Mouse (Mus musculus) gastrocnemius, postnatal 25 days (tissue): ENCODE results near the gene Cnih1. TPM values are rescaled to one million over a fixed set of nuclear protein-coding genes. Genes with fewer than 3 reads are reported as not detected.
"Not testable (repeated sequence)": the region's sequence is repeated elsewhere in the genome, so short reads cannot be mapped to it uniquely, and the experiment has no call there.

Source experiments
- DNase-seq: peaks from one replicate; pipeline ENCODE4 v3.0.0; 2022
- long read RNA-seq, 2 experiments: library from polyadenylated mRNA; stranded (forward); transcript quantifications; one replicate each; pipeline ENCODE4 v2.0.0; 2021
- total RNA-seq, 2 experiments: library from RNA; stranded (reverse); gene quantifications; 1 replicate in 1 of 2; 2 replicates in 1 of 2; pipeline ENCODE4 v1.2.3; 2021

Gene Cnih1
- total RNA-seq: 10 to 100 TPM; 48.1 to 52.8 TPM
- long read RNA-seq, experiment 1, transcript Cnih1-201 (5 exons, 1,538 nt): major isoform, 97 of 101 reads
- long read RNA-seq, experiment 1, partial matches to known transcripts: 3 of 101 reads
- long read RNA-seq, experiment 1, other reads (novel, unspliced or antisense): 1 of 101 reads
- long read RNA-seq, experiment 2, transcript Cnih1-201 (5 exons, 1,538 nt): major isoform, 100 of 105 reads
- long read RNA-seq, experiment 2, partial matches to known transcripts: 1 of 105 reads
- long read RNA-seq, experiment 2, other reads (novel, unspliced or antisense): 4 of 105 reads

DNA sequence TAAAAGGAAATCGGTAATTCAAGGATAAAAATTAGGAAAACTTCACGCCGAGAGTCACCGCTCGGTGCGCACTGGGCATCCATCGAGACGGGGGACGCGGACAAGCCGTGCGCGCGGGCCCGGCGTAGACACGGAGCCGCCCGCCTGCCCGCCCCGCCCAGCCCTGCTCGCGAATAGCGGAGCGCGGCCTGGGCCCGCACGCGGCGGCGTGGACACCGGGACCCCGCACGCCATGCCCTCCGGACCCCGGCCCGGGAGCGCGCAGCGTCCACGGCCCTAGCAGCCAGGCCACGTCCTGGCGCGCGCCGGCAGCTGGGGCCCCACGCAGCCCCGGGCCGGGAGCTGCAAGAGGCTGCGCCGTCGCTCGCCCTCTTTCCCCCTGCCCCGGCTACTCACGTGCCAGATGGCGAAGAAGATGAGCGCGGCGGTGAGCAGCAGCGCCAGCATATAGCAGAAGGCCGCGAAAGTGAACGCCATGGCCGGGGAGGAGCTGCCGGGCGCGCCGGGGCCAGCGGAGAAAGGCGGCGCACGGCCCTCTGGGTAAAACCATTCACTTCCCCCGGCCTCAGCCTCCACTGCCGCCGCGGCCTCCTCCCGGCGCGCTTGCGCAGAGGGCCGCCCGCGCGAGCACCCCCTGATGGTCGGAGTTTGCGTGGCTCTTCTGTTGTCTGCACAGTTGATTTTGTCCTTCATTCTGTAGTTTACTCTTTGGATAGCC is at the start of gene Cnih1:
Gene Cnih1 (minus strand): TSS at position 625 of the 718 bp plus-strand sequence.
- peak; percentile 86 for DNase-seq

- no peak for DNase-seq
These were observed 44.4 kb upstream of the Cnih1 start for GRCm38 (mm10) chr14:46832354-46833272.

- peak; percentile 96 for DNase-seq
These were observed 43.7 kb upstream of the Cnih1 start, which contains the start of gene Cgrrf1 for GRCm38 (mm10) chr14:46831837-46832333. TSS of gene Cgrrf1 (plus strand) at chr14:46832125.

- no peak for DNase-seq
These were observed 43.1 kb upstream of the Cnih1 start for GRCm38 (mm10) chr14:46831295-46831694.

- DNase-seq: no peak
These were observed 39.2 kb upstream of the Cnih1 start for GRCm38 (mm10) chr14:46827430-46827829.

DNA sequence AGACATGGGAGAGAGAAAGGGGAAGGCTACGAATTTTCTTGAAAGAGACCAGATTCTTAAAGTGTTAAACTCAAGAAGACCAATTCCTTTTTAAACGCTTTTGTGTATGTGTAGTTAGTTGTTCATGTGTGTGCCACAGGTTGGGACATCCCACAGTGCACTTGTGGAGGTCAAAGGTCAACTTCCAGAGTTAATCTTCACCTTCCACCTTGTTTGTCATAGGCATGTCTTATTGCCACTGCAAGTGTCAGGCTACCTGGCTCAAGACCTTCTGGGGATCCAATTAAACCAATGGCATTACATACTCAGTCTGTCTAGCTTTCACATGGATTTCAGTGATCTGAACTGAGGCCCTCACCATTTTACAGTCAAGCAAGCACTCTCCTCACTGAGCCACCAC is 35.8 kb upstream of the Cnih1 start:
- DNase-seq: no peak

DNA sequence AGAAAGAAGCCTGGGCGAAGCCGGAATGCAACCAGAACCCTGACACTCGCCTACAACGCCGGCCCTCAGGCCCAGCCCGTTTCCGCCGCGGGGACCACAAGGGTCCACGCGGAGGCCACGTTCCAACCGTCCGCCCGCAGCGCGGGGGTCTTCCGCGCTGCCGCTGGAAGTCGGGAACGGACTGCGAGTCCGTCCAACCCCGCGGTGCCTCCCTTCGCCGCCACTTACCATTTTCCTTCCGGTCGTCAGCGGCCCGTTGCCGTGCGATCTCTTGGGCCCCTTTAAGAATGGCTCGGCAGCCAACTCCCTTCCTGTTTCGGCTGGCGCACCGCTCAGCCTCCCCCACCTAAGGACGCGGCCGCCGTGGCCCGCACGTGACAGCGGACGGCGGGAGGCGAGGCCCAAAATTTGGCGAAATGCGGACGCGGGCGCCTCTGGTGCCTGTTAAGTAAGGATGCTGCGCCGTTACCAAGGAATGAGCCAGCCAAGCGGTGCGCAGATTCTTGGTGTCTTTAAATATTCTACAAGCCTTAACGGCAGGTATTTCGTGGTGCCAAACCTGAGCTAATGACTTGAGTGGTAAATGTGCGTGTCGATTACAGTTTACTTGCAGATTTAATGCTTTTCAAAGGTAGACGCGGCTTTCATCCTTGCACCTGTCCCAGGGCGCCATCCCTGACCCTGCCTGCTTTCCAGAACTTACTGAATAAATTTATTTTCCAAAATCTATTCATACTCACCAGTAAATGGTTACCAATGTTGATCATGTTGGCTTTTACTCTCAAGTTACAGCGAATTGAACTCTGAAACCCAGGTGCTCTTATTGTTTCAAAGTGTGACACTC is 33.9 kb upstream of the Cnih1 start, which contains the start of gene Gmfb:
Gene Gmfb (minus strand): TSS at position 370 of the 844 bp plus-strand sequence.
- peak; percentile 95 for DNase-seq

DNA sequence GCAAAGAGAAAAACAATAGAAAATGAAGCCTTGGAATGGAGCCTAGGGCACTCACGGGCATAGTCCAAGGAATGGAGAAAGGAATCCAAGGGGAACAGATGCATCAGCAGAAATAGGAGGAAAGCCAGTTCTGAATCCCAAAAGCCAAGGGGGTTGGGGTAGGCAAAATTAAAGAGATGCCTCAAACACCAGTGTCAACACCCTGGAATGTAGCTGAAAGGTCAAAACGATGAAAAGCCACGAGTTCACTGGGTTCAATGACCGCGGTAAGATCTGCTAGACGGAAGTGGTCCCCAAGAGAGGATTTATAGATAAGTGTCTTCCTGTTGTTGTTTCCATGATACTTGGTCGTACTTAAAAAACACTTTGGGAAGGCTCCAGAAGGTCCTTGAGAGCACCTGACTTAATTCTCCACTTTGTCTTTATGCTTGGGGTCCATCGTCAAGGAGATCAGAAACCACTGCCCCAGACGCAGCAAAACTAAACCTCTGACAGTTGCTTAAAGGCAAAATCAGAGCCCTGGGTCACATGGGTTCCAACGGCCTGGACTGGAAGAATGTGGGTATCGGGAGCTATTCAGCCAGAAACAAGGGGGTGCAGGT is 33.2 kb upstream of the Cnih1 start:
- no peak for DNase-seq

DNA sequence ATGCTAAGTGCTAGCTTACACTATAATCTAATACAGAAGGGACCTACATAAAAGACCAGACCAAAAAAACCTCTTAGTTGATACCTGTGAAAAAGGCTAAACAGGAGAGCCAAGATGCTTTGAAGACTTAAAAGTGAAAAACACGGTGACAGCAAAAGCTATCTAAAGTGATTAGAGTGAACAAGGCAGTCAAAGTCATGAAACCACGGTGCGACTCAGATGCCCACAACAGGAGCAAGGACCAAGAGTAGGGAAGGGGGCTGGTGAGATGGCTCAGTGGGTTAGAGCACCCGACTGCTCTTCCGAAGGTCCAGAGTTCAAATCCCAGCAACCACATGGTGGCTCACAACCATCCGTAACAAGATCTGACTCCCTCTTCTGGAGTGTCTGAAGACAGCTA is 31.8 kb upstream of the Cnih1 start:
- DNase-seq: not testable (repeated sequence)

- no peak for DNase-seq
These were observed 30.5 kb upstream of the Cnih1 start for GRCm38 (mm10) chr14:46818743-46819142.

GRCm38 (mm10) chr14:46816916-46817622 is 28.9 kb upstream of the Cnih1 start:
- DNase-seq: no peak

- no peak for DNase-seq
These were observed 27.4 kb upstream of the Cnih1 start for GRCm38 (mm10) chr14:46815640-46816039.

GRCm38 (mm10) chr14:46807927-46808326 is 19.7 kb upstream of the Cnih1 start:
- no peak for DNase-seq

GRCm38 (mm10) chr14:46806186-46806585 is 18.0 kb upstream of the Cnih1 start:
- no peak for DNase-seq

- no peak for DNase-seq
These were observed 15.6 kb upstream of the Cnih1 start for GRCm38 (mm10) chr14:46803791-46804190.

DNA sequence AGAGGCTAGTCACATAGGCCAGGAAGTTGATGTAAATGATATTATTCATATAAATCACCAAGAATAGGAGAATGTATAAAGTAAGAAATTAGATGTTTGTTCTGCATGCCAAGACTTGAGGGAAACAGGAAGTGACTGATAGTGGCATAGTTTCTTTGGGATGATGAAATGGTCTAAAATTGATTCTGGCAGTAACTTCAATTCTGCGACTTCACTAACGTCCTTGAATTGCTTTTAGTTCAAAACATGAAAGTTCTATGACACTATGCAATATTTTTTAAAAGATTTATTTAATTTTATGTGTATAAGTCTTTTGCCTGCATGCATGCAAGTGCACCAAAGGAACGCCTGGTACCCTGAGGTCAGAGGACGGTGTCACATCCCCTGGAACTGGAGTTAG is 15.0 kb upstream of the Cnih1 start:
- DNase-seq: no peak

- DNase-seq: no peak
These were observed 12.6 kb upstream of the Cnih1 start for GRCm38 (mm10) chr14:46800684-46801345.

- DNase-seq: no peak
These were observed 5.9 kb upstream of the Cnih1 start for GRCm38 (mm10) chr14:46794157-46794556.

GRCm38 (mm10) chr14:46790723-46791122 is 2.5 kb upstream of the Cnih1 start:
- DNase-seq: no peak

GRCm38 (mm10) chr14:46790303-46790702 is 2.1 kb upstream of the Cnih1 start:
- no peak for DNase-seq
